Mouse (Mus musculus) skeletal muscle tissue, postnatal 0 days (tissue): ENCODE measurements around the gene Smg6. TPM values are rescaled to one million over a fixed set of nuclear protein-coding genes. Genes with fewer than 3 reads are reported as not detected.

ENCODE experiments used
- microRNA counts: library from miRNA; unstranded; fragments of <30 nt; microRNA quantifications from one replicate; lab custom pipeline; 2015
- microRNA-seq, 2 experiments: library from miRNA; unstranded; fragments of <30 nt; microRNA quantifications; one replicate each; pipeline ENCODE4; 2016
- polyA plus RNA-seq: library from polyadenylated mRNA; unstranded; fragments of >200 nt; fragmentation: Nextera tagmentation; extraction: Ambion mirVana; gene quantifications from 2 replicates; pipeline ENCODE4 v1.2.1, GENCODE M21; 2015

Smg6 gene
- 6.4 and 6.8 TPM in 2 replicates for polyA plus RNA-seq

DNA sequence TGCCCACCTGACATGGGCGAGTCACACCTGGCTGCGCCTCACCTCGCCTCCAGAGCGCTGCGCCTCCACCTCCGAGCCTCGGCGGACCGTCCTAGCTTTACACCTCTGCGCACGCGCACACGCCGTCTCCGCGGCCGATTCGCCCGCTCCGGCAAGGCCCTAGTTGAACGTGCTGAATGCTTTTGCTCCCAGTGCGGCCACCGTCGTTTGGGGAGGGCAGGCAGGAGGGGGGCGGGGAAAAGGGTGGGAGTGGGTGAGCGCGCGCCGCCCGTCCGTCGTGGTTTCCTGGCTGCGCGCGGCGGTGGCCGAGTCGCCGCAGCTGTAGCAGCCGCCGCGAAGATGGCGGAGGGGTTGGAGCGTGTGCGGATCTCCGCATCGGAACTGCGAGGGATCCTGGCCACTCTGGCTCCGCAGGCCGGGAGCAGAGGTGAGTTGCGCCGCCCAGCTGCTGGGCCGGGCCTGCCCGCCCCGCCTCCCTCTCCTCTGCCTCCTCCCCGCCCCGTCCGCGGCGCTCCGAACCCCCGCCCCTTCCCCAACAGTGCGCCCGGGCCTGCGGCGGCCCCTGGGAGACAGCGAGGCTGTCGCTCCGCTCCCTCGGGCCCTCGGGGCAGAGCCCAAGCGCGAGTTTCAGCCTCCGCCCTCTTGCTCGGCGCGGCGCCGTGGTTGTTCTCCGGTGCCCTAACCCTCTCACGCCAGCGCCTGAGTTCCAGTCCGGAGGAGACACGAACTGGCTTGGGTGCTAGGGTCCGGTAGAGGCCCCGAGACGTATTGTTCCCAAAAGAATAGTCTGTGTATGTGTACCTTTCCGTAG, at the start of gene Smg6, which contains the start of gene Srr:
TSS of gene Smg6 (plus strand) at position 247 of the 811 bp plus-strand sequence.
TSS of gene Srr (minus strand) at position 372 of the 811 bp plus-strand sequence.

DNA sequence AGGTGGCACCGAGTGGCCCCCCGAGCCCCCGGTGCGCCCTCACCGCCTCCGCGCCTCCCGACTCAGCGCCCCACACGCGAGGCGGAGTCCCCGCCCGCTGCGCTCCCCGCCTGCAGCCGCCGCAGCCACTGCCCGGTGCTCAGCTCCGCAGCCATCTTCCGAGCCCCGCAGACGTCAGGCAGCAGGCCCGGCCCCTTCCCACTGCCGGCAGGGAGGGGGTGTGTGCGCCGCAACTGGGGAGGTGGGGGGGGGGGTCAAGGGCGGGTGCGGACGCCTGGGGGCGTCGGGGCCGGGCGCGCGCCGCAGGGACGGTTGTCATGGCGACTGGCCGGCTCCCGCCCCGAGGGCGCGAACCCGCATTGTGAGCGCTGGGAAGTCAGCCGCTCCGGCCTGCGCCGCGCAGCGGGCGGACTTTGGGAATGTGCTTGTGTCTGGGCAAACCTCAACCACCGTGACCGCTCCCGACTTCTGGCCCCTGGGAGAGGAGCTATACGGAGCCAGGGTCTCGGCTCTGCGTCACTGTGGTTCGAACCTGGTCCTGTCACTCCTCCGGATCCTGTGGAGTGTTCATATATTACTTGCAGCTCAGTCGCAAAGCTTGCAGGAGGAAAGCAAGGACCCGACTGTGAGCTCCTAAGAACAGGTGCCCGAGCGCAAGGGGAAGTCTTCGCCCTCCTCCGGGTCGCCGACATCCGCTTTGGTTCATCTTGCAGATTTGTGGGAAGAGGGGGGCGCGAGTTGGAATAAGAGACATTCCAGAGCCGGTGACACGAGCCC, 28.5 kb upstream of the Smg6 start, which contains the start of gene Sgsm2:
TSS of gene Sgsm2 (minus strand) at position 160 of the 777 bp plus-strand sequence.

DNA sequence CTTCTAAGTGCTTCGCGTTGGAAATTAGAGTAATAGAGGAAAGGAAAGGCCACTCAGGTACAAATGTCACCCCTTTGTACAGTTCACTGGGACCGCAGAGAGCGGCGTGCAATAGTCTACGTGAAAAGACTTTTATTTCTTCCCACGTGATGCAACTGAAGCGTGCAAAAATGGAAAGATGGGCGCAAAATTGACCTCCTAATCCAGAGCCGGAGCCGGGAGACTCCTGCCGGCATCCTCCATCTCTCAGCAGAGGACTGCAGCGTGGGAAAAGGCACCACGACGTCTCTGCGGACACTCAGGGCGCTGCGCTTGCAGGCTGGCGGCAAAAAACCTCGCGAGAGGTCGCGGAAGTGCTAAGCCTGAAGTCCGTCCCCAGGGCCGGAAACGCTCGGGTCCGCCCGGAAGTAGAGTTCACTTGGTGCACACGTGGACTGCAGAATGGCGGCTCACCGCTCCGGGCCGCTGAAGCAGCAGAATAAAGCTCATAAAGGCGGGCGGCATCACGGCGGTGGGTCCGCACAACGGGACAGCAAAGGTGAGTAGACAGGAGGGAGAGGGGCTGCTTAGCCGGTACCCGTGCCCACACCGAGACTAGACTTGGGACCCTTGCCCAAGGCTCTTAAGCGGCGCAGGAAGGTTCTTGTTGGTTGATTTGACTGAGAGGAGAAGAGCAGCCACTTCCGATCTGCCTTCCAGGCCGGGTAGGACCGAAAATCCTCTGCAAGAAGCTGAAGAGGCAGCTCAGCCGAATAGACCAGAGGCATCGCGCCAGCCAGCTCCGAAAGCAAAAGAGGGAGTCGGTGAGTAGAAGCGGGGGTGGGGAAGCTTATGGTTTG, 27.7 kb upstream of the Smg6 start, which contains the start of gene Tsr1:
TSS of gene Tsr1 (plus strand) at position 394 of the 839 bp plus-strand sequence.

DNA sequence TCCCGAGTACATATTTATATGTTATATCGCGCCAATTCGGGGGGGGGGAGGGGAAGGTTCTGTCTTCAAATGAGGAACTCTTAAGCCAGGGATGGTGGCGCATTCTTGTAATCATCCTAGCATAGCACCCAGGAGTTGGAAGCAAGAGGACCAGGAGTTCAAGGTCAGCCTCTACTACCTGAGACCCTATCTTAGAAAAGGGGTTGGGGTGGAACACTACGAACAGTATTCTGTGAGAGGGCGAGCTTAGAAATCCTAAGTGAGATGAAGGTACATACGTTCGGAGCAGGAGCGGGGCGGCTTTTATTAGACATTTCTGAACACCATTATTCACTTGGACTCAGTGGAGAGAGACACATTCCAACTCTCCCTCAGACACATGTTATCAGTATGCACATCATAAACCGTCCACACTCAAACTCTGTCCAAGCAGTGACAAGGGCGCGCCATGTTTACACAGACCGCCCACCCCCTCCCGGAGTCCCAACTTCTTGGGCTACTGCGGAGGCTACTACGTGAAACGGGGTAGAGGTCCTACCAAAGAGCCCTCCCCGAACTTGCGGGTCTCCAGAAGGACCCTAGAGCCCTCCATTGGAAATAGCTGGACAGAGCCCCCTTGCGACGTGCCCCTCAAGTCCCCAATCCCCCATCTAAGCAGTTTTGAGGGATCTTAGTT, 243.9 kb downstream of the Smg6 start, which contains the start of gene Hic1:
TSS of gene Hic1 (minus strand) at position 115 of the 676 bp plus-strand sequence.

DNA sequence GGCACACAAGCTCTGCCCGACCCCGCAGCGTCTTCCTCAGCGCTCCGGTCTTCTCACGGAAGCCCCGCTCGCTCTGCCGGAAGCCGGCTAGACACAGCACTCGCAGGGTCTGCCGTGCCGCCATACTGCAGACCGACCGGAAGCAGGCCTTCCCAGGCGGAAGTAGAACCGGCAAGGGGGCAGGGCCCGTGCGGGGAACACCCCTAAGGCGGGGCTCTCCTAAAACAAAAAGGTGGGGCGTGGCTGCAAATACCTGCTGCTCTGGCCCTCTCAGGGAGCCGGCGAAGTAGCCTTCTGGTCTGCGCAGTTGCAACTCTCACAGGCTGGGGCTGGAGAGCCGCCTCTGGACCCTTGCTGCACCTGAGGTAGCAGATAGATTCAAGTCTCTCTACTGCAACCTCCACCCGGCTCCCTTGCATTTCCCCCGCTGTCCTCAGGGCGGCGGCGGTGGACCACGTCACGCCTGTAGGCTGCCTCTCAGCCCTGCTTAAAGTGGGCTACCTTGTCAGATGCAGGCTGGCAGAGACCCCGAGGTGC, 253.1 kb downstream of the Smg6 start, which contains the start of gene Ovca2:
TSS of gene Ovca2 (minus strand) at position 164 of the 537 bp plus-strand sequence.

DNA sequence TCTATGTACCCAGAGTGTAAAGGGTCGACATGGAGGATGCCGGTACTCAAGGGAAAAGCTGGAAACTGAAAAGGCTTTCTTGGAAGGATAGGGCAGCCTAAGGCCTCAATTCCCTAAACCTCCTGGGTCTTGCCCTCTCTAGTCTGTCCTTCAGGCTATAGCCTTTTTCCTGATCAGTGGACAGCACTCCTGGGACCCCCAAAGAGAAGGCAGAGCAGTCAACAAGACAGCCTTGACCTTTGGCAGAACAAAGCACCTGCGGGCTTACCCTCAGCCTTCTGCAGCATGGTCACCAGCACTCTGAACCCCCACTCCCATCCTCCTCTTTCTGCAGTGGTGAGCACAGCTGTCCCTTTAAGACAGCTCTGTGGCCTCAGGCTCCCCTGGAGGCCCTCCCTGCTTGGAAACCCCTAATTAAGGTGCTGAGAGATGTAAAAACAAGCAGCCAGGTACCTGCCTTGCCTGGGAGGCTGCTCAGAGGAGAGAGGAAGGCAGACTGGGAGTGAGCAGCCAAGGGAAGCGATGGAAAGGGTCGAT, 265.4 kb downstream of the Smg6 start, which contains the start of gene Dph1:
TSS of gene Dph1 (minus strand) at position 337 of the 537 bp plus-strand sequence.

DNA sequence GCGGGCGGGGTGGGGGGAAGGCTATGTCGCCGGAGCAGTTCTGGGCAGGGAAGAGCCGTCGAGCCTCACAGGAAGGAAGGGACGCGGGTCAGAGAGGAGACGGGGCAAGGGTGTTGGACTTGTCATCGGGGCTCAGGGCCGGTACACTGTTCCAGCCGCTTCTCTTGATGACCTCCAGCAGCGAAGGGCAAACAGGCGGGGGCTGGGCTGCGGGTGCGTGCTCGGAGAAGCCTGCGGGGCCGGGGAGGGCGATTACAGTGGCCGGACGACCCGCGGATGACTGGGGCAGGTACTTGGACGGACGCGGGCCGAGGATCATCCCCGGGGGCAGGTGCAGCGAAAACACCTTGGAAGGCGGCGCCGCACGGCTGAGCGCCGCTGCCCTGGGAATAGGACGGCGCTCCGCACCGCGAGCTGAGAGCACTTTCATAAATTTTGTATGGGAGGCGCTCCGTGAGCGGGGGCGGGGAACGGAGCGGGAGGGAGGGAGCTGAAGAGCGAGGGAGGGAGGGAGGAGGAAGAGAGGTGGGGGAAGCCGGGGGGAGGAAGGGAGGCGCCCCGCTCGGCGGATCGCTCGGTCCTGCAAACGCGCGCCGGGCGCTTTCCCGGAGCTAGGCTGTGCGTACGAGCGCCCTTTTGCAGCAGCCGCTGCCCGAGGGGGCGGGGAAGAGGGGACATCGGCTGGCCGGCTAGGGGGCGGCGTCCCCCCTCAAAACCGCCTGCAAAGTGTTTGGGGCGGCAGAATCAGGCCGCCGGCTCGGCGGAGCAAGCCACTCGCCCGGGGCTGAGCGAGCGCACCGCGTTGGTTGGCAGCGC, 267.8 kb downstream of the Smg6 start, which contains the start of gene Rtn4rl1:
TSS of gene Rtn4rl1 (plus strand) at position 528 of the 816 bp plus-strand sequence.

MicroRNAs encoded within 50 kb of the gene (microRNA counts, 519-probe panel; counts per million panel counts)
- microRNA mmu-miR-132 (lab: Ali Mortazavi, UCI) (2,871 counts per million, percentile 71 among the panel's probes with 10 or more counts), microRNA mmu-miR-212 (lab: Ali Mortazavi, UCI) (296 counts per million, percentile 58 among the panel's probes with 10 or more counts)

Small RNA genes lying within 50 kb of the gene (microRNA-seq; reads per million reads assigned to microRNA genes)
- 115 to 126 reads per million in 2 experiments for gene Mir132
- 9.3 to 11.7 reads per million in 2 experiments for gene Mir212

Other genes starting within 250 kb of the Smg6 start
- 43.7 and 51.0 TPM in 2 replicates for gene Pafah1b1, start 201.2 kb upstream of the Smg6 start, polyA plus RNA-seq
- 8.5 and 11.2 TPM in 2 replicates for gene Mettl16, start 155.0 kb upstream of the Smg6 start, polyA plus RNA-seq
- 1.5 and 2.2 TPM in 2 replicates for gene Mnt, start 94.9 kb upstream of the Smg6 start, polyA plus RNA-seq
- 2.1 and 2.3 TPM in 2 replicates for gene Sgsm2, start 28.8 kb upstream of the Smg6 start, polyA plus RNA-seq
- 17.8 and 18.1 TPM in 2 replicates for gene Tsr1, start 27.8 kb upstream of the Smg6 start, polyA plus RNA-seq
- 15.1 and 16.2 TPM in 2 replicates for gene Srr, start 125 bp downstream of the Smg6 start, polyA plus RNA-seq
- gene Hic1, start 243.7 kb downstream of the Smg6 start, polyA plus RNA-seq, result 9.8 and 15.9 TPM in 2 replicates